Mouse (Mus musculus): Measurements from ENCODE around the gene Orai3. TPM values are rescaled to one million over a fixed set of nuclear protein-coding genes. Genes with fewer than 3 reads are reported as not detected.

The Orai3 gene
- polyA plus RNA-seq, 1 experiment from 2014 or later, result 18.6 TPM

DNA sequence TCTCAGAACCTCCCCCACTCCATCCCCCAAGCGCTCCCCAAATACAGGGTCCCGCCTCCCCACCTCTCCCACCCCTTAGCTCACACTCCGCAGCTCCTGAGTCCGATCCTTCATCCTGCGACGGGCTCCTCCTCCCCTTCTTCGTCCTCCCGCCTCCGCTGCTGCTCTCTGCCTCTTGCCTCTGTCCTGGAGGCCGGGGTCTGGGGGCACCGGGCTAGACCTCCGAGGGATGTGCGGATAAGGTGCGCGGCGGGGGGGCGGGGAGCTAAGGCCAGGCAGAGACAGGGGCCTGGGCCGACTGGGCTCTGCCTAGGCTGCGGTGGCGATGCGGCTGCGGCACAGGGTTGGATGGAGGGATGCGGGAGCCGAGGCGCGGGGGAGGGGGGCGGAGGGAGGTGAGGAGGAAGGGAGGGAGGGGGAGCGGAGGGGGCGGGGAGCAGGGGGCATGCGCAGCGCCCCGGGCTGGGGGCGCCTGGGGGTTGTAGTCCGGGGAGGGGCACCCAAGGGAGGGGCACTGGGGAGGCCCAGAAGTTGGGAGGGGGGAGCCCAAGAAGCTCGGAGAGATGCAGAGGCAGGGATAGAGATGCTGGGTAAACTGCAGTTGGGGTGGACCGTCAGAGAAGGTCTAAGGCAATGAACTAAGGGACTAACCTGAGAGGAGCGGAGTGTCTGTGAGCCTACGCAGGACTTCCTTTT is 54.7 kb downstream of the Orai3 start, which contains the start of the genes Stx4a and Stx1b:
Stx4a (plus strand) TSS at position 119 of the 696 bp plus-strand sequence.
Stx1b (minus strand) TSS at position 374 of the 696 bp plus-strand sequence.
- Histone ChIP-seq H3K4me2 (replicated peaks; ENCODE audit: low read depth) (peak within 1 kb of the TSS; percentile 63), H3K9me3 (ENCODE audit: control insufficient read depth, low read length) (no peaks in the 10 kb centered on the region), H3K36me3 (ENCODE audit: control insufficient read depth, insufficient read depth, low read length) (no peaks in the 10 kb centered on the region), H3K4me1 (replicated peaks; ENCODE audit: control insufficient read depth, insufficient read depth) (no peaks in the 10 kb centered on the region; the same call in 1 of the 2 replicates), H3K4me3 (ENCODE audit: low read depth, low read length) (peak within 1 kb of the TSS; percentile 52), H3K27me3 (ENCODE audit: control insufficient read depth, insufficient read depth, low read length) (no peaks in the 10 kb centered on the region), H3K27ac (replicated peaks) (0 out of 2 replicates have a peak within 1 kb of the TSS, but pooled peaks have one; percentile 24), H3K9ac (ENCODE audit: low read length) (peak within 1 kb of the TSS; percentile 70)
- TF ChIP-seq EP300 (optimal IDR thresholded peaks at IDR 0.05) (no peak), CTCF (IDR thresholded peaks at IDR 0.05; ENCODE audit: low read depth) (no peak)
- ATAC-seq (ENCODE audit: low FRiP score, low TSS enrichment), result peak; percentile 60; the same call in 1 of the 2 replicates
- 7% methylated on average over 30 of the region's 38 CpGs for WGBS
- peak; percentile 58 for DNase-seq (ENCODE audit: low spot score)

Other genes with a start within 250 kb of the Orai3 start
- gene Tmem265, start 208.4 kb upstream of the Orai3 start, polyA plus RNA-seq (2015; fragmentation: Nextera tagmentation; extraction: Ambion mirVana), result 22.7 and 24.3 TPM in 2 replicates
- 22.6 and 24.3 TPM in 2 replicates for gene Phkg2, start 196.5 kb upstream of the Orai3 start, polyA plus RNA-seq (2015; fragmentation: Nextera tagmentation; extraction: Ambion mirVana)
- gene Ccdc189, start 181.2 kb upstream of the Orai3 start, polyA plus RNA-seq (2015; fragmentation: Nextera tagmentation; extraction: Ambion mirVana), result 3.5 and 3.6 TPM in 2 replicates
- gene Rnf40, start 181.0 kb upstream of the Orai3 start, polyA plus RNA-seq (2015; fragmentation: Nextera tagmentation; extraction: Ambion mirVana), result 17.1 and 18.7 TPM in 2 replicates
- gene Zfp629, start 154.0 kb upstream of the Orai3 start, polyA plus RNA-seq (2015; fragmentation: Nextera tagmentation; extraction: Ambion mirVana), result 3.6 and 3.7 TPM in 2 replicates
- gene Bcl7c, start 60.9 kb upstream of the Orai3 start, polyA plus RNA-seq (2015; fragmentation: Nextera tagmentation; extraction: Ambion mirVana), result 42.2 and 46.8 TPM in 2 replicates
- gene Ctf1, start 57.1 kb upstream of the Orai3 start, polyA plus RNA-seq (2015; fragmentation: Nextera tagmentation; extraction: Ambion mirVana), result 13.4 and 14.5 TPM in 2 replicates
- 0.08 and 0.13 TPM in 2 replicates for gene Ctf2, start 37.6 kb upstream of the Orai3 start, polyA plus RNA-seq (2015; fragmentation: Nextera tagmentation; extraction: Ambion mirVana)
- 1.1 and 1.9 TPM in 2 replicates for gene Fbxl19, start 25.3 kb upstream of the Orai3 start, polyA plus RNA-seq (2015; fragmentation: Nextera tagmentation; extraction: Ambion mirVana)
- gene Setd1a, start 6.9 kb downstream of the Orai3 start, polyA plus RNA-seq (2015; fragmentation: Nextera tagmentation; extraction: Ambion mirVana), result 6.9 and 8.0 TPM in 2 replicates
- not detected in 2 replicates for gene Gm49388, start 15.8 kb downstream of the Orai3 start, polyA plus RNA-seq (2015; fragmentation: Nextera tagmentation; extraction: Ambion mirVana)
- 31.7 and 32.3 TPM in 2 replicates for gene Hsd3b7, start 30.8 kb downstream of the Orai3 start, polyA plus RNA-seq (2015; fragmentation: Nextera tagmentation; extraction: Ambion mirVana)
- gene Stx4a, start 54.5 kb downstream of the Orai3 start, polyA plus RNA-seq (2015; fragmentation: Nextera tagmentation; extraction: Ambion mirVana), result 28.4 and 28.8 TPM in 2 replicates
- gene Stx1b, start 54.7 kb downstream of the Orai3 start, polyA plus RNA-seq (2015; fragmentation: Nextera tagmentation; extraction: Ambion mirVana), result 0.80 and 1.2 TPM in 2 replicates
- 3.6 and 3.8 TPM in 2 replicates for gene Zfp646, start 106.4 kb downstream of the Orai3 start, polyA plus RNA-seq (2015; fragmentation: Nextera tagmentation; extraction: Ambion mirVana)
- 6.5 and 6.6 TPM in 2 replicates for gene Zfp668, start 107.0 kb downstream of the Orai3 start, polyA plus RNA-seq (2015; fragmentation: Nextera tagmentation; extraction: Ambion mirVana)
- gene Prss53, start 121.2 kb downstream of the Orai3 start, polyA plus RNA-seq (2015; fragmentation: Nextera tagmentation; extraction: Ambion mirVana), result 0.23 and 0.35 TPM in 2 replicates
- gene Gm21974, start 125.6 kb downstream of the Orai3 start, polyA plus RNA-seq (2015; fragmentation: Nextera tagmentation; extraction: Ambion mirVana), result not detected in 2 replicates
- gene Vkorc1, start 125.8 kb downstream of the Orai3 start, polyA plus RNA-seq (2015; fragmentation: Nextera tagmentation; extraction: Ambion mirVana), result 123 and 130 TPM in 2 replicates
- 102 and 106 TPM in 2 replicates for gene Bckdk, start 134.3 kb downstream of the Orai3 start, polyA plus RNA-seq (2015; fragmentation: Nextera tagmentation; extraction: Ambion mirVana)
- 15.1 and 16.6 TPM in 2 replicates for gene Kat8, start 142.7 kb downstream of the Orai3 start, polyA plus RNA-seq (2015; fragmentation: Nextera tagmentation; extraction: Ambion mirVana)
- gene Prss8, start 160.3 kb downstream of the Orai3 start, polyA plus RNA-seq (2015; fragmentation: Nextera tagmentation; extraction: Ambion mirVana), result 77.4 and 85.3 TPM in 2 replicates
- 9.1 and 9.7 TPM in 2 replicates for gene Prss36, start 176.9 kb downstream of the Orai3 start, polyA plus RNA-seq (2015; fragmentation: Nextera tagmentation; extraction: Ambion mirVana)
- gene Fus, start 197.6 kb downstream of the Orai3 start, polyA plus RNA-seq (2015; fragmentation: Nextera tagmentation; extraction: Ambion mirVana), result 124 and 130 TPM in 2 replicates
- 266 and 273 TPM in 2 replicates for gene Pycard, start 224.1 kb downstream of the Orai3 start, polyA plus RNA-seq (2015; fragmentation: Nextera tagmentation; extraction: Ambion mirVana)
- 0.38 and 0.52 TPM in 2 replicates for gene Trim72, start 234.1 kb downstream of the Orai3 start, polyA plus RNA-seq (2015; fragmentation: Nextera tagmentation; extraction: Ambion mirVana)

All from stomach, postnatal 0 days (tissue).